Mouse (Mus musculus): ENCODE measurements around the gene Dbx2. TPM values are rescaled to one million over a fixed set of nuclear protein-coding genes. Genes with fewer than 3 reads are reported as not detected.
A peak's percentile ranks its signal among the peaks of the same experiment; 100 is the strongest.

Gene Dbx2
- 1 to 10 TPM; 6.6 to 6.8 TPM for total RNA-seq (2021)

DNA sequence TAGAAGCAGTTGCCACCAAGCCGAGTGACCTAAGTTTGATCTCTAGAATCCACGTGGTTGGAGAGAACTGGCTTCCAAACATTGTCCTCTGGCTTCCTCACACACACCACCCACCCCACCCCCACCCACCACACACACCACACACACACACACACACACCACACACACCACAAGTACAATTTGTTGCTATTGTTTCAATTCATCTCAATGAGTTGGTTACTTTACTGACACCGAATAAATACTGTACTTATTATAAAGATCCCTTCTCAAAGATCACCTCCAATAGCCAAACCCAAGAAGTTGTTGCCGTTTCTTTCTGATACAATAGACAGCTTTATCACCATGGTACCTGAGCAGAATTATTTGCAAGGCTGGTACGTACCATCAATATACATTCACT, at the start of gene Dbx2:
Gene Dbx2, minus strand, starts transcription at position 101 of the 400 bp plus-strand sequence.
- no peak for DNase-seq
- intact Hi-C loops (cut with DNase I) = no loop called here

DNA sequence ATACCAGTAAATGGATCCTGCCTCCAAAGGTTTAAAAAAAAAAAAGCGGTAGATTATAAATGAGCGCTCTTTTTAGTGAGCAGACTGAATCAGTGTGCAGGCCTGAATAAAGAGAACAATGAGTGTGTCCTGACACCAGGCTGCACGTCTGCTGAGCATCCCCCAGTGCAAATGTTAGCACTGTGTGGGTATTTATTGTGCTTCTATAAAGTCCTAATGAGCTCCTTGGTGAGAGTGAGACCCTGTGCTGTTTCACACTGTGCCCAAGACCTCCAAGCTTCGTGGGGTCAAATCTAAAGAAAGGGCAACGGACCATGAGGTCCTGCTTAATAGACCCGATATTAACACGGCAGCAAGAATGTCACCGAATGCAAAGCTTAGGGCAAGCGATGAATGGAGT, 46.4 kb upstream of the Dbx2 start:
- DNase-seq = no peak
- intact Hi-C loops (cut with DNase I) = no loop called here

DNA sequence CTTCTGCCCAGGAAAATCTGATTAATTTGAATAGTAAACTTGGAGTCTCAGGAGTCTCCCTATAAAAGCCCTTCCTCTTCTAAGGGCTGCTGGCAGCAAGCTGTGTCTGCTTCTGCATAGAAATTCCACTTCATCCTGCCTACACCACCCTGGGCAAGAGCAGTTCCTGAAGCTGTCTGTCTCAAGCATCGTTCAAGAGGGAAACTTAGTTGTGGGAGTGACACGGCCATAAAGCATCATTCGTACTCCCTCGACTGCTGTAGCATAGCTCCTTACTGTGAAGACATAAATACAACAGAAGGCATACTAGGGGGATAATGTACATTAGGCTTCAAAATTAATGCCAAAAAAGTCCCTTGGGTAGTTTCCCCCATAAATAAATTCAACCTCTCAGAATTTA, 45.8 kb upstream of the Dbx2 start:
- DNase-seq = no peak
- intact Hi-C loops (cut with DNase I) = no loop called here

DNA sequence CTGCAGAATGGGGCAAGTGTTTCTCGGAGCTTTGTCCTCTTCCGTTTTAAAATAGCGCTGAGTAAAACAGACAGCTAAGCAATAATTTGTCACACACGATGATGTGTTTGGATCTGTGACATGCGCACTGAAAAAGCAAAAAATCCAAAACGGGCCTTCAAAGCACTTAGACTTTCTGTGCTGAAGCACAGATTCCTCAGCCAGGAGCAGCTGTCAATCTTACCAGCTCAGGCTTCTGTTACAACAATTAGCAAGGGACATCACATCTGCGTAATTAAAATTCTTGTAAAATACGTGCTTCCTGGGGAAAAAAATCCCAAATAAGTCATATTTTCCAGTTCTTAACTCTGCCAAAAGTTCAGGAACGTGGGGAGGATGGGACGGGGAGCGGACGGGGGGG, 43.6 kb upstream of the Dbx2 start:
- DNase-seq = no peak

DNA sequence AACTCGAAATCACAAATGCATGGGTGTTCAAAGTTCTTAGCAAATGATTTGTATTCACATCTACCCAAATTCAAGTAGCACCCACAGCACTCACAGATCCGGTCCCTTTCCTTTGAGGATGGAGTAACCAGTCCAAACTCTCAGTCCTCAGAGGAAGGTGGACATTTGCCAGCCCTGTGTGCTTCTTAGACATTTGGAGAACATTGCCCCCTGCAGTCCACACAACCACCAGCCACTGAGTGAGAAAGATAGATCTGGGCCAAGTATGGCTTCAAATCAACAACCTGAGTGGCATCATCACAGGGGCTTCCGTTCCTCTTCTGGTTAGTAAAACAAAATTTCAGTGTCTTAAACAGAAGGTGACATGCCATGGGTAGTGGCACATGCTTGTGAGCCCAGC, 38.0 kb upstream of the Dbx2 start:
- peak; percentile 61 for DNase-seq
- intact Hi-C loops (cut with DNase I) = no loop called here

More for the DNA sequence above, 43.6 kb upstream of the Dbx2 start:
- intact Hi-C loops (cut with DNase I) = no loop called here

DNA sequence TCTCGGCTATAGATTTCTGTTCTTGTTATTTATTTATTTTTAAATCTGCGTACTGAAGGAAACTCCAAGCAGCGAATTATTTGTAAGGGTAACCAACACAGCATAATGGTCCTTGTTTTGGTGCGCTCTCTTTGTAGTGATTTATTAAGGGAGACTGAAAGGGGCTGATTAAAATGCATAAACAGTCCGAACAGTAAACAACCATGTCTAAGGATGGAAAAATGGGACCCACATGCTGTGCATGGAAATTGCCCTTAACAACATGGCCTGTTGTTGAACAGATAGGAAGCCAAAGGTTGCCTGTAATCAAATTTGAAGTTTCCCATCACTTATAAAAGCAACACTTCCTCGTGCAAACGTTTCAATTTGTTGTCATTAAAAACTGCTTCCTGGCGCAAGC, 35.8 kb upstream of the Dbx2 start:
- intact Hi-C loops (cut with DNase I) = no loop called here
- DNase-seq = peak; percentile 10

DNA sequence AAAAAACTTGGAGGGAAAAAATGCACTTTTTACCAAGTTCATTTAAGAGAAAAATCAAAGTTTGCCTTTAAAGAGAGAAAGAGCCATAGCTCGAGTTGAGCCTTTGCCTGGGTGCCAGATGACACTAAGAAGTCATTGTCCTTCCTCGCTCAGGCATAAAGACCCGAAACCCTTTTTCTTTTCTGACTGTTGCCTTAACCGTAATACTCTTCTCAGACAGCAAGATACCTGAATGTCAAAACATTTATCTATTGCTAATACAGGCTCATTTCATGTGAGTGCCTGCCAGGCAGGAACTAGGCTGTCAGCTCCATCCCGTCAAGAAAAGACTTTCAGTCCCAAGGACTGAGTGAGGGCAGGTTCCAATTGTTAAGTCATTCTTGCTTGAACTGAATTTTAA, 35.4 kb upstream of the Dbx2 start:
- no peak for DNase-seq
- intact Hi-C loops (cut with DNase I) = no loop called here

DNA sequence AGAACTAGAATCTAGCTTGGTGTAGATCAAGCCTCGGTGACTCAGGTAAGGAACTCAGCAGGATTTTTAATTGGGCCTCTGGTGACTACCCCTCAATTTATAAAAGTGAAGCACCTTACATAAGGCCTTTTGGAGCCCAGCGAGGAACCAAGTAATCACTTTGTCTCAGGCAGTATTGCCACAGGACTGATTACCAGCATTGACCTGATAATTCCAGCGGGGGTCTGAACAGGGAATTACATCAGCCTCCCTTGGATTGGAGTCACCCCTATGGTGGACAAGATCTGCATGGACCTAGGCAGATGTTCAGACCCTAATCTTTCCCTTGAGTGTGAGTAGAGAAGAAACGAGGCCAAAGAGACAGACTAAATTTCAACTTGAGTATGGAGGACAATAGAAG, 26.9 kb upstream of the Dbx2 start:
- DNase-seq = no peak
- intact Hi-C loops (cut with DNase I) = no loop called here

DNA sequence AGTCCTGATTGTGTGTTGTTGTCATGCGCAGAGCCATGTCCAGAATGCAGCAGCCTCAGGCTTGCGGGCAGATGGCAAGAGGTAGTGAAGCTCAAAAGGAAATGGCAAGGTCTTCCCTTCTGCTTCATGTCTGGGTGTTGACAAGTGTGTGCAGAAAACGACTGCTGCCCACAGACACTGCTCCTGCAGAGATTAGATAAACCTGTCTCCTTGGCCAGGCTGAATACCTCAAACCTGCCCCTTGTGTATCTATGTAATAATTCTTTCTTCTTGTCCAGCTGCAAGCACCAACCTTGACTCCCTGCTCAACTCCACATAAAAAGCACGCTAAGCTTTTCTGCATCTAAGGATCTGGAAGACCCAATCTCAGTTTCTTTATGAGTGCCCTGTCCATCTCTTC, 19.9 kb upstream of the Dbx2 start:
- intact Hi-C loops (cut with DNase I) = no loop called here
- DNase-seq = peak; percentile 26

DNA sequence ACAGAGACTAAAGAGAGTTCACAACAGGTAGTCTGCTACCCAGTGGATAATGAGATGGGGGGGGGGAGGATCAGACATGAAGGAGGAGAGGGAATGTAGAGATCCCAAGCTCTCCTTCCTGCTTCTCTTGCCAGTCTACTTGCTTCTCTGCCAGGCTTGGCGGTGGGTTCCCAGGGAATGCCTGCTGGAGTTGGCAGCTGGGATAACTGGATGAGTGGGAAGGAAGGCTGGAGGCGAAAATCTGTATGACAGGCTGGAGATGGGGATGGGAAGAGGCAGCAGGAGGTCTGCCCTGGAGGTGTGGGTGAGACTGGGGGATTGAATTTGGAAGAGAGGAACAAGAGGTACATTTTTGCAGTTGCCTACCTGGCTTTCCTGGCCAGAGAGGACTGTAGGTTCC, 19.4 kb upstream of the Dbx2 start:
- peak; percentile 59 for DNase-seq
- intact Hi-C loops (cut with DNase I) = no loop called here

DNA sequence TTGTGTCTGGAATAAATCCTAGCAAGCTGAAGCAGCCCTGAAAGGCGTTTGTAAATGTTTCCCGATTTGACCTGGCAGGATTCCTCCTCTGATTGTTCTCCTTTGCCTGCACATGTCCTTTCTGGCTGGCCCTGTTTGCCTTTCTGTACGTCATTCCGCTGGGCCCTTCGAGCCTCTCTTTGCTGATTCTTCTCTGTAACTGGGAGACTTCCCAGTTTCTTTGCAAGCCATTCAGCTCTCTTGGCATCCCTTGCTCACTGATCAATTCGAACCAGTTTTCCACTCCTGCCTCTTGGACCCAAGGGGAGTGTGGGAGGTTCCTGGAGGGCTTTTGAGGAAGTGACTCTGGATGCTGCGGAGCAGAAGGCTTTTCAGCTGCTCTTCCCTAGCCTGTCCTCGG, 11.4 kb upstream of the Dbx2 start:
- intact Hi-C loops (cut with DNase I) = no loop called here
- peak; percentile 48 for DNase-seq

DNA sequence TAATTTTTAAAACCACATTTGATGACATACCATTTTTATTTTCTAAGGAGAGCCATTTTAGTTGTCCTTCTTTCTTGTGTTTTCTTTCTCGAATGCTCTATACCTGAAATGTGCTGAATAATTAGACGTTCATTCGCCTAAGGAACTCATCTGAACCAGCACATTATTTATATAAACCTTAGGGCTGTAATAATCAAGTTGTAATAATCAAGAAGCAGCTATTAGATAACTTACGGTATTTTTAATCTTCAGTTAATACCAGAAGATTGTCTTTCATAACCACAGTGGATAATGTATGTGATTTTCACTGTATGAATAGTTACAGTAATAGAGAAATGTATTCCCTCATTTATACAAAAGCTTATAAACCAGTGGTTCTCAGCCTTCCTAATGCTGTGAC, 9.2 kb upstream of the Dbx2 start:
- intact Hi-C loops (cut with DNase I) = no loop called here
- DNase-seq = no peak

DNA sequence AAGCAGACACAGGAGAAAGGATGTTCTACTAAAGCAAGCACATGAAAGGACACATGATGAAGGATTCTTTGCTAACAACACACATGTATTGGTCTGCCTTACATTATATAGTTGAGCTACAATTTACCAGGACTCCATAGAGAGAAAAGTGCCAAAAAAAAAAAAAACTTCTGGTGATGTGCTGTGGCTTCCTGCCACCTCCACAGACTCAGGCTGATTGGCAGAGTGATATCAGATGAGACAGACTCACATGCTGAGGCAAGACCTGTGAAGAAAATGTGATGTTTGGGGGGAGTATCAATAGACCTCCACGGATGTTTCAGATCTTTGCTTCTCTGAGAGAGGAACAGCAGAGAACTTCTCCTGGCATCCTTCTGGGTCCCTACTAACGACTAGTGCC, 6.0 kb upstream of the Dbx2 start:
- intact Hi-C loops (cut with DNase I) = no loop called here
- DNase-seq = no peak

DNA sequence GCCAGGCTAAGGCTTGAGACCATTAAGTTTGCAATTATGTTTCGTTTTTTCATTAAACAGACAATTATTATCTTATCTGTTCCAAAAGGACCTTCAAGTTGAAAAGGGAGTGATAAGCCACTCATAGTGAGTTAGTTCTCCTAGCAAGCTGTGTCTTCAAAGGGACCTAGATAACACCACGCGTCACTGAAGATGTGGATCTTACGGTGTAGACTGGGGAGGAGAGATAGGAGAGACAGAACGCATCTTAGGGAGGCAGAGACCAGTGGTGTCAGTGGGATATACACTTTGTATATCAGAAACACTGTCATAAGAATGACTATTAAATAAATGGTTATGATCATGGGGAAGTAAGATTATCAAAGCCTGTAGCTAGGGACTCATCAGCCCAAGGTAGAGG, 4.6 kb upstream of the Dbx2 start:
- no peak for DNase-seq
- intact Hi-C loops (cut with DNase I) = no loop called here

DNA sequence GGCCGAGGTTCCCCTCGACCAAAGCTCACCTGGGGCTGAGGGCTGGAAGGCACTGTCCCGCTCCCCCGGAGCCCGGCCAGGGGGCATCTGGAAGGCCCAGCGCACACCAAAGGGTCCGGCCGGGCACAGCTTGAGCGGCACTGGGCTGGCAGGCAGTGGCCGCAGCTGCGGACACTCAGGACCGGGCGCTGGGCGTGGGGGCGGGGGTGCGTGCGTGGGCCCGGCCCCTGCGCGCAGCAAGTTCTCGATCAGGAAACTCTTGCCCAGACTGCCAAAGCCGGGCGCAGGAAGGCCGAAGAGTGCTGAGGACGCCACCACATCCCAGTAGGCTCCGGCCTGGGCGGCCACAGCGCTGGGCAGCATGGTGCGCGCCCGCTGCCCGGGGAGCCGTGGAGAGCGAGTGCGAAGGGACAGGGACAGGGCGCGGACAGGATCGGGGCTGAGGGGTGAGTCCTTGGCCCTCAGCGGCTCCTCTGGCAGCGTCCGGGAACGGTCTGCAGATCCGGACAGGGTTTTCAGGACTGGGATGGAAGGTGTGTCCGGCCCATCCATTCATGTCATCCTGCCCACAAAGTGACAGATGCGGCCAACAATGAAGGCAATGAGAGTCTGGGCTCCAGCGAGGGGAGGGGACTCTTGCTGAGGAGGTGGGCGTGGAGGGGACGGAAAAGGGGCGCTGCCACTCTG, 1.4 kb downstream of the Dbx2 start:
- intact Hi-C loops (cut with DNase I) = no loop called here
- DNase-seq = no peak

DNA sequence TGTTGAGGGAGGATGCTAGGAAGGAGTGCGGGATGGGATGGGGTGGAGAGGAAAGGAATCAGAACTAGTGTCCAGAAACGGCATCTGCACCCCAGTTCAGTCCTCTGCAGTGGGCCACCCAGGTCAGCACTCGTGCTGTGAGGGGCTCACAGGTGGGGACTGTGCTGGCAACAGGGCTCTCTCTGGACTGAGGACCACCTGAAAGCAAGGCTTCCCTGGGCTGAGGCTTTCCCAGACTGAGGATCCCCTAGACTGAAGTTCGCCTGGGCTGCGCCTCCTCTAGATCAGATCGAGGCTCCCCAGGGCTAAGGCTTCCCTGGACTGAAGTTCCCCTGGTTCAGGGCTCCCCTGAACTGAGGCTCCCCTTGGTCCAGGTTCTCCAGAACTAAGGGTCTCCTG, 1.9 kb downstream of the Dbx2 start:
- DNase-seq = no peak
- intact Hi-C loops (cut with DNase I) = no loop called here

DNA sequence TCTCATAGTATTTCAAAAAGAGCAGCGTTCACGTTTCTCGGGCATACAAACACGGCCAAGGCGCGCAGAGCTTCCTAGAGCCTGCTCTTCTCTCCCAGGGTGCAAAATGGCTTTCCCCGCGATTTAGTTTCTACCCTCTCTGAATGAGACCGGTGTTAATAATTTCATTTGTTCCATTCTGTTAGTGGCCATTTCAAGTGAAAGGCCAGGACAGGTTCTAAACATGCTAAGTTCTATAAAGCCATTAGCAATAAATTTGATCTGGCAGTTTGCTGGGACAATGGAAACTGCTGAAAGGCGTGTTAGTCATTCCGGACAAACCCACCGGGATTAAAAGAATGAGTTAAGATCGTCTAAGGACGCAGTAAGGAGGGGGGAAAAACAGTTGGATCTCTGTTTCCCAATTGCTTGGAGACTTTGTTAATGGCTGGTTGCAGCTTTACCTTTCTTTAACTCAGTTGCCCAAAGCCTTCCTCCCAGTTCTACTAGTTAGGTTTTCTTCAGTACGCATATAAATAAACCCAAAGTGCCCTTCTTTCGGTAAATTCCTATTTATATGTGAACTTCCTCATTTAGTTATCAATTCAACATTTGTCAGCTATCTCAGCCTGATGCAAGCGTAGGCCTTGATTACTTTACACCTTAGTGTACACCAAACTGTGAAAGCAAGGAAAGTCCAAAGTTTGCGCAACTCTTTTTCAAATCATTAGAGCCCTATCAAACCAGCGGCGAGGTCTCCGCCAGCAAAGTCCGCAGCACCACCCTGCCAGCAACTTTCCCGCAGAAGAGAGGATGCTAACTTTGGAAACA, 2.7 kb downstream of the Dbx2 start:
- DNase-seq = no peak
- intact Hi-C loops (cut with DNase I) = no loop called here

DNA sequence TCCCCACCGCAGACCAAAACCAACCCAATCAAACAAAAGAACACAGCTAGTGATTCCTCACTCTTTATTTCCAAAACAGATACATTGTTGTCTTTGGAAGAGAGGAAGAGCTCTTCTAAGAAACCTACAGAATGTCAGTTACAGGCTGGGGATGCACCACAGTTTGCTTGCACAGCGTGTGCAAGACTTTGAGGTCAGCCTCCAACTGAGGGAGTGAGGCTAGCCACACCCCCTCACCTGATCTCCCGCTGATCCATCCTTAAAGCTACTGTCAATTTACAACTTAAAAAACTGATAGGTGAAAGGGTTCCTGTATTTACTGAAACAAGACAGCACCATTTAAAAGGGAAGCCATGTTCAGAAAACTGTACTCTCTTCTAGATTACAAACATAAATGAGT, 3.9 kb downstream of the Dbx2 start:
- intact Hi-C loops (cut with DNase I) = no loop called here
- no peak for DNase-seq

DNA sequence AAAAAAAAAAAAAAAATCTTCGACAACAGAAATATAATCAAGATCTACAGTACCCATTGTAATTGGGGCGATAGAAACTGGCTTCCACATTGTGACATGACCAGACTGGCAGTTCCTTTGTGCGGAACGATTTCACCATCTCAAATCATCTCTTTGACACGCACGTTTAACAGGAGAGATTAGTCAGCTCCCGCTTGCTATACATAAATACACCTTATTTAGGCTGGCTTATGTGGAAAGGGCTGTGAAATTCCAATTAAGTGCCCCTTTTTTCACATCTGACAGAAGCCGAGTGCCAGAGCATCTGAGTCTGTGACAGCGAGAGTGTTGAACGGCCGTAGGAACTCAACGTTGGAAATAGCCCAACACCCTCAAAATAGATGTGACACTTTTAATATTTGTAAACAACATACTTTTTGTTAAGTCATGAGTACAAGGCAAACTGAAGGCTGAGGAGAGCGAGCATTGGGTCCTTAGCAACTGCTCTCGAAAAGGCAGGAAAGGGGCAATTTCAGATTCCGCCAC, 12.2 kb downstream of the Dbx2 start:
- no peak for DNase-seq
- intact Hi-C loops (cut with DNase I) = no loop called here

DNA sequence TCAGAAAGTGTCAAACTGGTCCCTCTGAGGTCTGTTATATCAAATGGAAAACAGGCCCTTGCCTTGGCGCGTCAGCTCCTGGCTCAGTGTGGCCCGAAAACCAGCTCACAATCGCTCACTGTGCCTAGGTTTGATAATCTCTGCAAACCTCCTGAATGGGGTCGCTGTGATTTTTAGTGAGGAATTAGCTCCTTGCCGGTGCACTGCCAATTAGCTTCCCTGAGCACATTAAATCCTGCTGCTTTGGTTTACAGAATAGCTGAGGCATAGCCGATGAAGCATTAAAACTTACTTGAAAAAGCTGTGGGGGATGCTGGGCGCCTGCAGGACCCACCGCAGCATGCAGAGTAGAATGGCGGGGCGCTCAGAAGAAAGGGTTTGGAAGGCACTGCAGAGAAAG, 15.4 kb downstream of the Dbx2 start:
- intact Hi-C loops (cut with DNase I) = no loop called here
- no peak for DNase-seq

DNA sequence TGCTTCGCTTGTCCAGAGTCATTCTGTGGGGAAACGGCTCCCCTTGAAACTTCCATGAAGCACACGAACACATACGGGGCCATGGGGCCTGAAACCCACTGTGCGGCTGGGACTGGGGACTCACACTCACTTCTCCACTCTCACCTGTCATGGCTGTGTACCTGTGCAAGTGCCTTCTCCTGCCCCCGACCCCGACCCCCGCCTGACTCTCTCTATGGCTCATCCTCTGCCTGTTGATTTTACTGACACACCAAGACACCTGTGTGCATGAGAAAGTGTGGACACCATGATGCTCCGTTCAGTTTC, 16.0 kb downstream of the Dbx2 start:
- intact Hi-C loops (cut with DNase I) = no loop called here
- DNase-seq = no peak

DNA sequence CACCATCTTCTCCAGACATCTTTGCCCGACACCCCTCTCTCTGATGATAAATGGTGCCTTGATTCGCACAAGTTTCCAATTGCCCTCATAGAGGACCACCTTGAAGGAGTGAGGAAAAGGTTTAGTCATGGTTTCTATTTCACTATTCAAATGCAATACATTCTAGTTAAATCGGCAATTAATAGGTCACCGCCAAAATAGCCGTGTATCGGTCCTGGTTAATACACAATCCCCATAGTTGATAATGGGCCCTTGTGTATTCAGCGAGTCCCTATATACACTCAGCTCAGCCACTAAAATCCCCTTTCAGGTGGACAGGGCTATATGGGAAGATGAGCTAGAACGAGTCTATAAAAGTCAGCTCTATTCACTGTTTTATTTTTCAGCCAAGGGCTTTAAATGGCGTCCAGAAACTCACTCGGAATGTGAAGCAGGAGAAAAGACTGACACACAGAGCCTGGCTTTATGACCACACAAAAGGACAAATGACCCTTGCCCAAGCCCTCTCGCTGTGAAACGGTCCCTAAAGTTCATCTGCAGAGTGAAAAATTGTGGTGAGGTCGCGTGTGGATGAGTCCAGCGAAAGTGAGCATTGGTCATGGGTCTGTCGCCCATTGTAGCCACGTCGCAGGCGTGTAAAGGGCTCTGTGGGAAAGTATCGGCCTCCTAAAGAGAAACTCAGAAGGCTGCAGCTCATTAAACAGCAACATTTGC, 16.5 kb downstream of the Dbx2 start:
- intact Hi-C loops (cut with DNase I) = no loop called here
- DNase-seq = no peak

All from left cerebral cortex, postnatal 4 days (tissue).